Mouse (Mus musculus): ENCODE measurements around the gene Gm44511.

DNA sequence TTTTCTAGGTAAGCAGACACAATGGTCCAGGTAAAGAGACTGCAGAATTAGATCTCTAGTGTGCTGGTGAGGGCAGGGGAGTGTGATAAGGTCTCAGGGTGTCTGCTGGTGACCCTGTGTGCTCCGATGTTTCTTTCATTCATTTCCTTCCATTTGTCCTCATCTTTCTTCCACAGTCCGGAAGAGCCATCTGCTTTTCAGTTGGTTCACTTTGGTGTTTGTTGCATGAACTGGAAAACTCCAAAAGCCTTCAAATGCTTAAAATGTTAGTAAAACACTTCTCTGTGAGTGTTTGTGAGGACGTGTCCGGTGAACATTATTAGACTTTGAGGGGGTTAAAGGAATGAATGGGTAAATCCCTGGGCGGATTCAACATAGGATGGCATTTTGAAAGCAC is 65.0 kb downstream of the Gm44511 start:
- TF ChIP-seq POLR2A (IDR thresholded peaks at IDR 0.05; ENCODE audit: insufficient read length, low read depth) (no peak), E2F4 (IDR thresholded peaks at IDR 0.05; ENCODE audit: insufficient read depth) (no peak), TCF12 (IDR thresholded peaks at IDR 0.05; ENCODE audit: insufficient read depth, poor library complexity, severe bottlenecking) (no peak)
